Mouse (Mus musculus): ENCODE data around the gene Izumo2. TPM values are rescaled to one million over a fixed set of nuclear protein-coding genes. Genes with fewer than 3 reads are reported as not detected.

Izumo2 gene
- polyA plus RNA-seq, 1 experiment from 2014 or later, result not detected

DNA sequence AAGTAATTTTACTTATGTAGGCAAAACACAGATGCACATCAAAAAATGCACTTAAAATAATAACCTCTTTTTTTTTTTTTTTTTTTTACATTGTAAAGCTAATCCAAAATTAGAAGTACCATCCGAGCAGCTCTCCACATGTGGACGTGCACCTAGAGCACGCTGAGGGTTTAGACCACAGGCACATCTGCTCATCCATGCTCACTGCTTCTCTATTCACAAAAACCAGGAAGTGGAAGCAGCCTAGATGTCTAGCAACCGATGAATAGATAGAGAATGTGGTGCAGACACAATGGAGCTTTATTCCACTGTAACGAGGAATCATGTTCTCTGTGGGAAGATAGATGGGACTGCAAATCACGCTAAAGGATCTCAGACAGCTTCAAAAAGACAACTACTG, 33.4 kb upstream of the Izumo2 start:
- Histone ChIP-seq H3K27me3 (peaks cover 22% of the 10 kb centered on the region), H3K4me2 (replicated peaks) (no peak overlapping the region), H3K27ac (no peak overlapping the region), H3K36me3 (no peaks in the 10 kb centered on the region), H3K9me3 (0 out of 2 replicates have a peak, but pooled peaks cover 3% of the 10 kb centered on the region), H3K4me3 (no peak overlapping the region), H3K9ac (no peak overlapping the region), H3K4me1 (0 out of 2 replicates have a peak, but pooled peaks cover 6% of the 10 kb centered on the region)
- 91% methylated on average over 6 of the region's 6 CpGs for WGBS
- ATAC-seq (ENCODE audit: low FRiP score, low read depth), result no peak

DNA sequence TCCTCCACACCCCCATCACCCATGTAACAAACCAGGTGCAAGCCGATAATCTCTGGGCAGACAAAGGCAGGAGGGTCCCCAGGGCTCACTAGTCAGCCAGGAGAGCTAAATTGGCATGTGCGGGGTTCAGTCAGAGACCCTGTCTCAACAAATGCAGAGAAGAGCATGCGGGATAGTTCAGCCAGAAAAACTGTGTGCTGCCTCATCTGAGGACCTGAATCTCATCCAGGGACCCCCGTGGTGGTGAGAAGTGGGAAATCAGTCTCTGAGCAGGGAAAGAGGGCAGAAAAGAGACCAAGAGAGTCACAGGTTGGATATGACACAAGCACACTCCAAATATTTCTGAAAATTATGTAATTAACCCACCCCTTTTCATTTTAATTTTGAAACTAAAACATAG, 32.4 kb upstream of the Izumo2 start:
- Histone ChIP-seq H3K36me3 (no peaks in the 10 kb centered on the region), H3K27ac (no peak overlapping the region), H3K4me3 (no peak overlapping the region), H3K9ac (no peak overlapping the region), H3K9me3 (0 out of 2 replicates have a peak, but pooled peaks cover 3% of the 10 kb centered on the region), H3K4me2 (replicated peaks) (no peak overlapping the region), H3K4me1 (0 out of 2 replicates have a peak, but pooled peaks cover 3% of the 10 kb centered on the region), H3K27me3 (peaks cover 12% of the 10 kb centered on the region)
- ATAC-seq (ENCODE audit: low FRiP score, low read depth), result no peak
- 69% methylated on average over 4 of the region's 4 CpGs for WGBS

DNA sequence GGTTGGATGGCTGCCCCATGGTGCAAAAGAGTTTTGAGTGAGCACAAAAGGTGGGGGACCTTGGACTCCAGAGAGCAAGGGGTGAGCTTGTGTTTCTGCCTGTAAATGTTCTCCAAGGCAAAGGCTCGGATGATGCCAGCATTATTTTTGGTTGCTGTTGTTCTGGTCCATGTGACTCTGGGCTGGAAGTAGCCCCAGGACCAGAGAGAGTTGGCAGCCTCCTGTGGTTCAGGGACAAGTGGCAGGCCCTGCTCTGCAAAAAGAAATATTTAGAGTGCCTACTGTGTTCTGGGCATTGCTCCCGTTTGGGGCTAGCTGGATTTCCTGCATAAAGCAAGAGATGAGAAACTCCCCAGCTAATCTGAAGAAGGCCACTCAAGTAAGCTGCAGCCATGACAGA, 31.9 kb upstream of the Izumo2 start:
- Histone ChIP-seq H3K27me3 (peaks cover 8% of the 10 kb centered on the region; the same call in 1 of the 2 replicates), H3K36me3 (no peaks in the 10 kb centered on the region), H3K4me3 (no peak overlapping the region), H3K4me2 (replicated peaks) (no peak overlapping the region), H3K9me3 (0 out of 2 replicates have a peak, but pooled peaks cover 3% of the 10 kb centered on the region), H3K27ac (no peak overlapping the region), H3K4me1 (no peaks in the 10 kb centered on the region), H3K9ac (no peak overlapping the region)
- ATAC-seq (ENCODE audit: low FRiP score, low read depth), result no peak
- WGBS, result 62% methylated on average over 2 of the region's 2 CpGs

GRCm38 (mm10) chr7:44683656-44684055, 24.9 kb upstream of the Izumo2 start:
- ATAC-seq (ENCODE audit: low FRiP score, low read depth), result no peak
- no peak overlapping the region for H3K4me2 ChIP-seq (replicated peaks)
- H3K27me3 ChIP-seq, result no peaks in the 10 kb centered on the region
- H3K9ac ChIP-seq, result no peak overlapping the region
- 76% methylated on average over 8 of the region's 8 CpGs for WGBS
- no peaks in the 10 kb centered on the region for H3K4me1 ChIP-seq
- H3K9me3 ChIP-seq, result no peaks in the 10 kb centered on the region
- no peaks in the 10 kb centered on the region for H3K36me3 ChIP-seq
- no peak overlapping the region for H3K27ac ChIP-seq
- H3K4me3 ChIP-seq, result no peak overlapping the region

- no peak overlapping the region for H3K9ac ChIP-seq
- no peak overlapping the region for H3K4me3 ChIP-seq
- no peak for ATAC-seq (ENCODE audit: low FRiP score, low read depth)
- 64% methylated on average over 17 of the region's 17 CpGs for WGBS
- H3K27me3 ChIP-seq, result no peaks in the 10 kb centered on the region
- H3K9me3 ChIP-seq, result no peaks in the 10 kb centered on the region
- H3K36me3 ChIP-seq, result no peaks in the 10 kb centered on the region
- no peak overlapping the region for H3K27ac ChIP-seq
- H3K4me1 ChIP-seq, result no peaks in the 10 kb centered on the region
- no peak overlapping the region for H3K4me2 ChIP-seq (replicated peaks)
Observed at GRCm38 (mm10) chr7:44685531-44686402, 22.8 kb upstream of the Izumo2 start.

DNA sequence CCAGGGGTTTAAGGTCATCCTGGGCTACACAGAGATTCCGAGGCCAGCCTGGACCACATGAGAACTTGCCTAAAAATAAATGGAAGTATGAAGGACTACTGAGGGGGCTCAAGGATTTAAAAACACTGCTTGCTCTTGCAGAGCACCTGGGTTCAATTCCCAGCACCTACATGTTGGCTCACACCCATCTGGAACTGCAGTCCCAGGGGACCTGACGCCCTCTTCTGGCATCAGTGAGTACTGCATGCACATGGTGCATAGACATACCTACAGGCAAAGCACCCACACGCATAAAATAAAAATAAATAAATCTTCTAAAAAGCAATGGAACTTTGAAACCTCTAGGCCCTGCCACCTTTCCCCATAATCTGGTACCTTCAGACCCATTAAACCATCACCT, 19.7 kb upstream of the Izumo2 start:
- no peak for ATAC-seq (ENCODE audit: low FRiP score, low read depth)
- H3K4me2 ChIP-seq (replicated peaks), result no peak overlapping the region
- H3K27ac ChIP-seq, result no peak overlapping the region

DNA sequence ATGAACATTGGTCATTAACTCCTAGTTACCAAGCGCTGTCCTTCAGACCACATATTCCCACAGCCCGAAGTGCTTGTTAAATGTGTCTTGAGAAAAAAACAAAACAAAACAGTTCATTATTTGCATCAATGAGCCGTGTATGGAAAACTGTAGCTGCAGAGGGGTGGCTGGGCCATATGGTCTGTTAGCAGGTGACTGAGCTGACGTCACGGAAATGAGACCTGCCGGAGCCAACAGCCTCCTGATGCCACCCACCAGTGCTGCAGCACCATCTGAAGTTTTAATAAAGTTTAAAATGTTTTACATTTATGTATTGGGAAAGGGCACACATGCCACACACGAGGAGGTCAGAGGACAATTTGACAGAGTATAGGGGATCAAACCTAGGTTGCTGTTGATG, 19.2 kb upstream of the Izumo2 start:
- H3K4me1 ChIP-seq, result no peaks in the 10 kb centered on the region
- H3K4me3 ChIP-seq, result no peak overlapping the region
- no peaks in the 10 kb centered on the region for H3K36me3 ChIP-seq
- no peak overlapping the region for H3K4me2 ChIP-seq (replicated peaks)
- H3K27me3 ChIP-seq, result no peaks in the 10 kb centered on the region
- H3K27ac ChIP-seq, result no peak overlapping the region
- no peak for ATAC-seq (ENCODE audit: low FRiP score, low read depth)
- no peak overlapping the region for H3K9ac ChIP-seq
- 84% methylated on average over 7 of the region's 7 CpGs for WGBS
- no peaks in the 10 kb centered on the region for H3K9me3 ChIP-seq

More for the DNA sequence above, 19.7 kb upstream of the Izumo2 start:
- WGBS, result 72% methylated on average over 3 of the region's 3 CpGs
- Histone ChIP-seq H3K4me3 (no peak overlapping the region), H3K9me3 (no peaks in the 10 kb centered on the region), H3K36me3 (no peaks in the 10 kb centered on the region), H3K4me1 (no peaks in the 10 kb centered on the region), H3K27me3 (no peaks in the 10 kb centered on the region), H3K9ac (no peak overlapping the region)

DNA sequence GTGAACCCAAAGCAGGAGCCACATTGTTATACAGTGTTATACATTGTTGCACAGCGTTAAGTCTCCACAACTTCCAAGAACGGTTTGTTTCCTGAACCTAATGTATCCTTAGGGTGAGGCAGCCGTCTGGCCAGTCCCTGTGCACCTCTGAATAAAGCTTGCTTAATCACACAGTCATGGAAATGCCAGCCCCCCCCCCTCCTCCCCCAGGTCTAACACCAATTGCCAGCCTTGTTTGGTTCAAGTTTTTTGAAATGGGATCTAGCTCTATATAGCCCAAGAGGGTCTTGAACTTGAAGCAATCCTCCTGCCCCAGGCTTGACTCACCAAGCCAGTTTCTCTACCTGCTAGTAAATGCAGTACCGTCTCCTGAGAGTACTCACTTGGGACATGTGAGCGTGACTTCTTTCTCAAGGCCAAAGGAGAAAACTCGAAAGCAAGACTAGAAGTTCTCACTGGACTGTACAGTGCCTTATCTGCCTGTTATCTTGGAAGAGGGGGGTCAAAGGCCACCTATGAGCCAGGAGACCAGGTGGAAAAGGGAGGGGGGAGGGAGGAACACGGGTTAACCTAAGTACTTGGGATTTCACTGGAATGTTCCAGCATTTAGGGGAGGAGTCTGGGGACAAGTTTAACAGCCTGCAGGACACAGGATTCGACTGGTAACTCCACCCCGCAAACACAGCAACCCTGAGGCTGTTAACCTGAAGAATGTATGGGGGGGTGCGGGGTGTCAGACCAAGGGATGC, 14.9 kb upstream of the Izumo2 start:
- 64% methylated on average over 10 of the region's 10 CpGs for WGBS
- Histone ChIP-seq H3K9me3 (no peaks in the 10 kb centered on the region), H3K4me1 (peaks cover 14% of the 10 kb centered on the region), H3K36me3 (no peaks in the 10 kb centered on the region), H3K27me3 (peaks cover 6% of the 10 kb centered on the region; the same call in 1 of the 2 replicates), H3K4me2 (replicated peaks) (no peak overlapping the region), H3K9ac (no peak overlapping the region), H3K4me3 (no peak overlapping the region), H3K27ac (no peak overlapping the region)
- no peak for ATAC-seq (ENCODE audit: low FRiP score, low read depth)

- no peaks in the 10 kb centered on the region for H3K36me3 ChIP-seq
- H3K9ac ChIP-seq, result no peak overlapping the region
- no peak overlapping the region for H3K27ac ChIP-seq
- no peaks in the 10 kb centered on the region for H3K9me3 ChIP-seq
- H3K27me3 ChIP-seq, result peaks cover 6% of the 10 kb centered on the region; the same call in 1 of the 2 replicates
- WGBS, result 86% methylated on average over 4 of the region's 4 CpGs
- H3K4me3 ChIP-seq, result no peak overlapping the region
- ATAC-seq (ENCODE audit: low FRiP score, low read depth), result no peak
- no peak overlapping the region for H3K4me2 ChIP-seq (replicated peaks)
- H3K4me1 ChIP-seq, result peaks cover 14% of the 10 kb centered on the region
Observed at GRCm38 (mm10) chr7:44695223-44695622, 13.3 kb upstream of the Izumo2 start.

GRCm38 (mm10) chr7:44697191-44697710, 11.3 kb upstream of the Izumo2 start:
- peak; percentile 81 for ATAC-seq (ENCODE audit: low FRiP score, low read depth)
- Histone ChIP-seq H3K27me3 (peaks cover 6% of the 10 kb centered on the region; the same call in 1 of the 2 replicates), H3K4me1 (peaks cover 14% of the 10 kb centered on the region), H3K4me3 (no peak overlapping the region), H3K9ac (0 out of 2 replicates have a peak overlapping the region, but pooled peaks have one; percentile 13), H3K4me2 (replicated peaks) (peak overlapping the region; percentile 27), H3K36me3 (no peaks in the 10 kb centered on the region), H3K9me3 (no peaks in the 10 kb centered on the region), H3K27ac (no peak overlapping the region)
- 10% methylated on average over 20 of the region's 20 CpGs for WGBS

GRCm38 (mm10) chr7:44697980-44698379, 10.6 kb upstream of the Izumo2 start:
- 56% methylated on average over 7 of the region's 7 CpGs for WGBS
- no peaks in the 10 kb centered on the region for H3K36me3 ChIP-seq

DNA sequence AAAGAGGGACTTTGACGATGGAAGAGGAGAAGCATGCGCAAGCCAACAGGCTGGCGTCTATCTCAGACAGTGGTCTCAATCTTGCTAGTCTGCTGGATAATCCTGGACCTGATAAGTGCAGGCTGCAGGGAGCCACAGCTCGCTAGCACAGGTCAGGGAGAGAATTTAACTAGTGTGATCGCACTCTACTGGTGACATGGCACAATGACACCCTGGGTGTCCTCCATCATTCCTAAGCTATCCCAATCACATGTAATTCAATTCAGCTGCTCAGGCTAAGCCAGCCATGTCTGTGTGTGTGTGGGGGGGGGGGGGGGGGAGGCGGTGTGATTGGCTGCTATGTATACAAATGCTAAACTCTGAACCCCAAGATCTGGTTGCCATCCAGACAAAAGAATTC, 6.6 kb upstream of the Izumo2 start:
- Histone ChIP-seq H3K36me3 (no peaks in the 10 kb centered on the region), H3K27ac (no peak overlapping the region), H3K27me3 (peaks cover 2% of the 10 kb centered on the region; the same call in 1 of the 2 replicates), H3K9ac (no peak overlapping the region), H3K4me3 (no peak overlapping the region), H3K9me3 (no peaks in the 10 kb centered on the region), H3K4me1 (peaks cover 11% of the 10 kb centered on the region), H3K4me2 (replicated peaks) (no peak overlapping the region)
- ATAC-seq (ENCODE audit: low FRiP score, low read depth), result 0 out of 2 replicates have a peak, but pooled peaks have one; percentile 46
- WGBS, result 8% methylated on average over 6 of the region's 6 CpGs

More at GRCm38 (mm10) chr7:44697980-44698379, 10.6 kb upstream of the Izumo2 start:
- peaks cover 14% of the 10 kb centered on the region for H3K4me1 ChIP-seq
- peaks cover 6% of the 10 kb centered on the region; the same call in 1 of the 2 replicates for H3K27me3 ChIP-seq
- H3K27ac ChIP-seq, result no peak overlapping the region
- no peak overlapping the region for H3K9ac ChIP-seq
- H3K4me2 ChIP-seq (replicated peaks), result no peak overlapping the region
- H3K4me3 ChIP-seq, result no peak overlapping the region
- H3K9me3 ChIP-seq, result no peaks in the 10 kb centered on the region
- no peak for ATAC-seq (ENCODE audit: low FRiP score, low read depth)

Measured in limb, embryonic 13.5 days (tissue).